ENCODE assay signal across 11 mouse cellular contexts in genomic region chr16:17410209-17410608, GRCm38 (mm10). TPM values are rescaled to one million over a fixed set of nuclear protein-coding genes. Genes with fewer than 3 reads are reported as not detected.
A peak's percentile ranks its signal among the peaks of the same experiment; 100 is the strongest.
DNase-seq lines count a peak whose midpoint lies in the region; ATAC-seq and TF ChIP-seq lines count a peak whose summit lies in the region.
"Had no signal": no experiment of that assay in that cellular context is flagged by ENCODE, and none has a peak within 500 bp of the region (broad histone marks: within the 10 kb centered on the region; RNA-seq: fewer than 3 reads in every experiment).

No protein-coding gene starts in this region.

- H3K36me3 ChIP-seq in heart, embryonic 11.5 days (ENCODE audit: control insufficient read depth, insufficient read depth, low read length), result no peaks in the 10 kb centered on the region

- H3K9me3 ChIP-seq in heart, embryonic 11.5 days (replicated peaks; ENCODE audit: control insufficient read depth, low read length), result no peaks in the 10 kb centered on the region
- H3K9me3 ChIP-seq: midbrain, embryonic 12.5 days had no signal

- 37% methylated on average over 4 of the region's 4 CpGs for WGBS in heart, embryonic 11.5 days (ENCODE audit: insufficient replicate concordance)

- no peak for TF ChIP-seq CTCF in layer of hippocampus, adult 2 months (conservative IDR thresholded peaks at IDR 0.05)

- H3K27me3 ChIP-seq in heart, embryonic 11.5 days (ENCODE audit: control insufficient read depth, insufficient read depth, low read length), result no peaks in the 10 kb centered on the region
- H3K27me3 ChIP-seq: midbrain, embryonic 12.5 days had no signal

- peak; percentile 21 to 46 for DNase-seq in adrenal gland, adult (ENCODE audit: inconsistent age in 2 of 2, low spot score in 1 of 2)
- no peak for DNase-seq in adrenal gland, postnatal 25 days
- DNase-seq in 3T3-L1 (ENCODE audit: low read depth, low spot score), result peak; percentile 56
- peak; percentile 52 to 63 for DNase-seq in kidney, postnatal 36 days
- no peak for DNase-seq in right cerebral cortex, postnatal 36 days (ENCODE audit: low spot score in 2 of 2)
- DNase-seq in layer of hippocampus, adult 2 months (ENCODE audit: low spot score in 2 of 2), result no peak
- DNase-seq: cerebellum, postnatal 10 days had no signal

- no peak overlapping the region for H3K27ac ChIP-seq in heart, embryonic 11.5 days (ENCODE audit: low read depth, low read length)
- no peak overlapping the region for H3K27ac ChIP-seq in layer of hippocampus, adult 2 months
- H3K27ac ChIP-seq: midbrain, embryonic 12.5 days had no signal

- no peak for ATAC-seq in heart, embryonic 11.5 days (replicated peaks; ENCODE audit: insufficient number of reproducible peaks, low FRiP score, low TSS enrichment)
- ATAC-seq in inflammation-experienced regulatory T-cells, adult 6 months, result no peak

- 0 out of 2 replicates have a peak overlapping the region, but pooled peaks have one; percentile 22 for H3K4me2 ChIP-seq in heart, embryonic 11.5 days
- H3K4me2 ChIP-seq: midbrain, embryonic 12.5 days had no signal

- H3K4me3 ChIP-seq in heart, embryonic 11.5 days (ENCODE audit: low read depth, low read length), result no peak overlapping the region
- no peak overlapping the region for H3K4me3 ChIP-seq in layer of hippocampus, adult 2 months
- H3K4me3 ChIP-seq: erythroblast, embryonic 14.5 days; midbrain, embryonic 12.5 days had no signal

- H3K4me1 ChIP-seq in heart, embryonic 11.5 days (ENCODE audit: control insufficient read depth, insufficient read depth, low read length), result peaks cover 9% of the 10 kb centered on the region

- no peak overlapping the region for H3K9ac ChIP-seq in heart, embryonic 11.5 days (ENCODE audit: low read depth, low read length)
- H3K9ac ChIP-seq: midbrain, embryonic 12.5 days had no signal

RNA-seq across cellular contexts. Expression of gene Pi4ka, which starts 4.1 kb away (rescaled TPM):
- 87.2 and 88.9 TPM in 2 replicates for total RNA-seq in adrenal gland, postnatal 25 days (2021)
- 36.8 and 38.3 TPM in 2 replicates for polyA plus RNA-seq in heart, embryonic 11.5 days (2014; fragmentation: Nextera tagmentation; extraction: Ambion mirVana)
- 100 to 1,000 TPM; 275 to 301 TPM for total RNA-seq in layer of hippocampus, adult 2 months (2021)
- 10 to 100 TPM; 45.7 to 57.2 (median 55.3) TPM for polyA plus RNA-seq in inflammation-experienced regulatory T-cells, adult 6 months (2017; shearing (Covaris generic))

RNA-seq across cellular contexts. Expression of gene Snap29, which starts 4.4 kb away (rescaled TPM):
- total RNA-seq in adrenal gland, postnatal 25 days (2021), result 28.1 and 30.2 TPM in 2 replicates
- 6.0 and 6.5 TPM in 2 replicates for polyA plus RNA-seq in heart, embryonic 11.5 days (2014; fragmentation: Nextera tagmentation; extraction: Ambion mirVana)
- 10 to 100 TPM; 19.4 to 20.6 TPM for total RNA-seq in layer of hippocampus, adult 2 months (2021)
- 10 to 100 TPM in 2 of 3 experiments, 1 to 10 TPM in 1; 9.0 to 16.6 (median 11.6) TPM for polyA plus RNA-seq in inflammation-experienced regulatory T-cells, adult 6 months (2017; shearing (Covaris generic))

RNA-seq across cellular contexts. Expression of gene Crkl, which starts 41.6 kb away (rescaled TPM):
- total RNA-seq in adrenal gland, postnatal 25 days (2021), result 30.2 and 33.7 TPM in 2 replicates
- polyA plus RNA-seq in heart, embryonic 11.5 days (2014; fragmentation: Nextera tagmentation; extraction: Ambion mirVana), result 47.8 and 49.6 TPM in 2 replicates
- total RNA-seq in layer of hippocampus, adult 2 months (2021), result 10 to 100 TPM; 33.5 to 37.4 TPM
- polyA plus RNA-seq in inflammation-experienced regulatory T-cells, adult 6 months (2017; shearing (Covaris generic)), result 10 to 100 TPM; 18.5 to 26.2 (median 19.8) TPM

Comparison
In these comparisons a context has a peak if more than half of its experiments do, and no peak if none do; other contexts are left out.
1. DNase-seq: peak in adrenal gland, adult (2 of 2), 3T3-L1 (single experiment) and kidney, postnatal 36 days (2 of 2); none in adrenal gland, postnatal 25 days (single experiment), right cerebral cortex, postnatal 36 days (0 of 2) and layer of hippocampus, adult 2 months (0 of 2).